Mouse (Mus musculus) kidney, adult 11 months (tissue): ENCODE results near the gene 2200002D01Rik.
A peak's percentile ranks its signal among the peaks of the same experiment; 100 is the strongest.
"Not testable (repeated sequence)": the region's sequence is repeated elsewhere in the genome, so short reads cannot be mapped to it uniquely, and the experiment has no call there.

ENCODE experiments used
- DNase-seq: peaks from one replicate; pipeline ENCODE4 v3.0.0; 2022

2200002D01Rik gene

GRCm38 (mm10) chr7:29236593-29236992 lies 11.7 kb downstream of the 2200002D01Rik start:
- DNase-seq = no peak

GRCm38 (mm10) chr7:29234661-29235060 lies 13.6 kb downstream of the 2200002D01Rik start:
- no peak for DNase-seq

- no peak for DNase-seq
Measured at GRCm38 (mm10) chr7:29233745-29234144, 14.5 kb downstream of the 2200002D01Rik start.

- DNase-seq = no peak
Measured at GRCm38 (mm10) chr7:29232247-29233013, 15.8 kb downstream of the 2200002D01Rik start, which contains the start of gene Kcnk6. Gene Kcnk6, minus strand, starts transcription at chr7:29232515.

GRCm38 (mm10) chr7:29231517-29231916 lies 16.7 kb downstream of the 2200002D01Rik start:
- no peak for DNase-seq

GRCm38 (mm10) chr7:29230560-29230959 lies 17.7 kb downstream of the 2200002D01Rik start:
- DNase-seq = no peak

GRCm38 (mm10) chr7:29228202-29228601 lies 20.1 kb downstream of the 2200002D01Rik start:
- DNase-seq = no peak

- no peak for DNase-seq
Measured at GRCm38 (mm10) chr7:29225520-29225919, 22.7 kb downstream of the 2200002D01Rik start.

- no peak for DNase-seq
Measured at GRCm38 (mm10) chr7:29224756-29225394, 23.4 kb downstream of the 2200002D01Rik start.

GRCm38 (mm10) chr7:29214846-29215245 lies 33.4 kb downstream of the 2200002D01Rik start:
- no peak for DNase-seq

- DNase-seq = no peak
Measured at GRCm38 (mm10) chr7:29214236-29214635, 34.0 kb downstream of the 2200002D01Rik start.

- peak; percentile 21 for DNase-seq
Measured at GRCm38 (mm10) chr7:29213675-29214082, 34.6 kb downstream of the 2200002D01Rik start, which contains the start of gene Catsperg1. Gene Catsperg1, minus strand, starts transcription at chr7:29214035.

- not testable (repeated sequence) for DNase-seq
Measured at GRCm38 (mm10) chr7:29212775-29213560, 35.3 kb downstream of the 2200002D01Rik start.

GRCm38 (mm10) chr7:29212199-29212765 lies 36.0 kb downstream of the 2200002D01Rik start:
- DNase-seq = no peak

- DNase-seq = peak; percentile 89
Measured at GRCm38 (mm10) chr7:29211415-29212198, 36.7 kb downstream of the 2200002D01Rik start.

- not testable (repeated sequence) for DNase-seq
Measured at GRCm38 (mm10) chr7:29211013-29211412, 37.3 kb downstream of the 2200002D01Rik start.

- no peak for DNase-seq
Measured at GRCm38 (mm10) chr7:29202577-29202976, 45.7 kb downstream of the 2200002D01Rik start.
